Mouse (Mus musculus): Measurements from ENCODE around the gene Spata31d1a.

- no peak for TF ChIP-seq POLR2A (IDR thresholded peaks at IDR 0.05; ENCODE audit: insufficient read depth, low read depth, low read length)
- TF ChIP-seq CTCF (IDR thresholded peaks at IDR 0.05; ENCODE audit: insufficient read depth, low read depth, low read length): no peak
Observed at GRCm38 (mm10) chr13:59652651-59653050, 57.5 kb downstream of the Spata31d1a start.

All from olfactory bulb, adult 2 months (tissue).